Comparison of ENCODE assay signal across 26 mouse cellular contexts in genomic region chrX:136584617-136585016, GRCm38 (mm10). TPM values are rescaled to one million over a fixed set of nuclear protein-coding genes. Genes with fewer than 3 reads are reported as not detected.
"Had no signal": no experiment of that assay in that cellular context is flagged by ENCODE, and none has a peak within 500 bp of the region (broad histone marks: within the 10 kb centered on the region; RNA-seq: fewer than 3 reads in every experiment).

No protein-coding gene starts in this region.

- H3K27ac ChIP-seq: midbrain, embryonic 10.5 days; midbrain, embryonic 12.5 days; midbrain, embryonic 15.5 days; neural tube, embryonic 13.5 days; neural tube, embryonic 15.5 days had no signal

- H3K9me3 ChIP-seq: midbrain, embryonic 10.5 days; midbrain, embryonic 12.5 days; midbrain, embryonic 15.5 days; neural tube, embryonic 13.5 days; neural tube, embryonic 15.5 days had no signal

- H3K9ac ChIP-seq: lung, embryonic 14.5 days; midbrain, embryonic 12.5 days; midbrain, embryonic 15.5 days; neural tube, embryonic 13.5 days; neural tube, embryonic 15.5 days had no signal

- H3K27me3 ChIP-seq: midbrain, embryonic 12.5 days; midbrain, embryonic 15.5 days; neural tube, embryonic 13.5 days; neural tube, embryonic 15.5 days had no signal

- H3K4me1 ChIP-seq: midbrain, embryonic 10.5 days; midbrain, embryonic 12.5 days; midbrain, embryonic 15.5 days; neural tube, embryonic 13.5 days; neural tube, embryonic 15.5 days had no signal

- DNase-seq: lung, adult 18-20 months; lung, embryonic 14.5 days; lung, postnatal 10 days; lung, postnatal 4 days; retina, postnatal 1 day; right cerebral cortex, adult 18-20 months; right cerebral cortex, postnatal 25 days; right cerebral cortex, postnatal 4 days; spleen, adult 18-20 months; thymus, adult 18-20 months; thymus, postnatal 14 days; thymus, postnatal 36 days had no signal

- ATAC-seq: midbrain, embryonic 15.5 days had no signal

- H3K4me3 ChIP-seq: midbrain, embryonic 10.5 days; midbrain, embryonic 12.5 days; midbrain, embryonic 15.5 days; myocyte; neural tube, embryonic 13.5 days; neural tube, embryonic 15.5 days had no signal

- H3K36me3 ChIP-seq: midbrain, embryonic 10.5 days; midbrain, embryonic 12.5 days; midbrain, embryonic 15.5 days; neural tube, embryonic 13.5 days; neural tube, embryonic 15.5 days had no signal

- H3K4me2 ChIP-seq: lung, embryonic 14.5 days; midbrain, embryonic 12.5 days; midbrain, embryonic 15.5 days; neural tube, embryonic 13.5 days; neural tube, embryonic 15.5 days had no signal

RNA-seq across cellular contexts. Expression of gene Kir3dl2, which starts 40.8 kb away (rescaled TPM):
- total RNA-seq: megakaryocyte, adult 5-6 weeks; megakaryocyte-erythroid progenitor cell, adult 5-6 weeks had no signal
- polyA plus RNA-seq: lung, embryonic 14.5 days; lung, embryonic 16.5 days; midbrain, embryonic 10.5 days; midbrain, embryonic 12.5 days; myocyte; neural tube, embryonic 11.5 days; neural tube, embryonic 13.5 days; neural tube, embryonic 15.5 days; small intestine, adult 2 months; stomach, embryonic 14.5 days; stomach, embryonic 16.5 days; thymus, postnatal 0 days had no signal
